Mouse (Mus musculus): ENCODE data around the gene Hapln1.

The Hapln1 gene

DNA sequence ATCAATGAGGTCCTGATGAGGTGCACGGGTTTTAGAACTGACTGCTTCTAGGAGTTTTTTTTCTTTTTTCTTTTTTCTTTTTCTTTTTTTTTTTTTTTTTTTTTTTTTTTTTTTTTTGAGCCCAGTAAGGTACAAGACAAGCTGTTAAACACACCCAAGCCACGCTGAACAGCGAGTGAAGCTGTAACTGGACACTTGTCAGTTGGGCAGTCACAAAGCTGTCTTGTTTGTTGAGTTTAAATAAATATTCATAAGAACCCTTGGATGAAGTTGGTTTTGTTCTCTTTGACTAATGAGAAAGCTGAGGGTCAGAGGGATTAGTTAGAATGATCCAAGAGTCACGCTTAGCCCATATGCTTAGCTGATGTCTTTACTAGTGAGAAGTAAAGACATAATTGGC, 55.5 kb downstream of the Hapln1 start:
- in situ Hi-C loops (cut with MboI, MseI), result no loop called here

GRCm38 (mm10) chr13:89597354-89597753, 57.8 kb downstream of the Hapln1 start:
- in situ Hi-C loops (cut with MboI, MseI), result no loop called here

DNA sequence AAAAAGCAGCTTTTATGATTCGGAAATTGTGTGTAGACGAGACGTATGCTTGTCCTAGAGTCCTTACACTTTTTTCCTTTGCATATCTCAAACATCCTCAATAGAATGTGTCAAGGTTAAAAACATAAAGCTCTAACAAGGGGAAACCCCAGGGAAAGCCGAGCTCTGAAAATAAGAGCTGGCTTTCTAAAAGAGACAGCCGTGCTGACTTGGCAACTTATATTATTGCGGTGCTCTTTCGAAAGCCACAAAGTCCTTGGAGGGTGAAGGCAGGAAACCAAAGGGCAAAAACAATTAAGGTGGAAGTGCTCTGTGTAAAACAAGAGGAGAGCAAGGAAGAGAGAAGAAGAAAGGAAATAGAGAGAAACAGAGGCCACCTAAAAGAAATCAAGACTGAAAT, 60.9 kb downstream of the Hapln1 start:
- in situ Hi-C loops (cut with MboI, MseI), result no loop called here

- in situ Hi-C loops (cut with MboI, MseI), result no loop called here
Observed at GRCm38 (mm10) chr13:89603336-89603735, 63.7 kb downstream of the Hapln1 start.

DNA sequence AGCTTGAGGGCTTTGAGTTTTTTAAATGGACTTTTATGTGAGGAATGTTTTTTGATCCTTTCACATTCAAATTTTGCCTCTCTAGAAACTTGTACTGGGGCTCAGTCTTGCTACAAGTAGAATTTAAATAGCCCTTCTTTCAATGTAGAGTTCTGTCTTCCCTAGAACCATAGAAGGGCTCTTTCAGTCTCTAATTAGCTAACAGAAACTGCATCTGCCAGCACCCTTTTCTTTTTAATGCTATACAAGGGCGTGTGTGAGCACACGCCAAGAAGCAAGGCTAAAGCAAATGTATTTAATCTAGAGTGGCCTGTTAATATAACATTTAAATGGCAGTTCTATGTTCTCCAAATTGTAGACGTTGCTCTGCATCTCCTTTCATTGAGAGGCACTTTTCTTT, 67.8 kb downstream of the Hapln1 start:
- in situ Hi-C loops (cut with MboI, MseI), result no loop called here

GRCm38 (mm10) chr13:89619064-89619463, 79.5 kb downstream of the Hapln1 start:
- in situ Hi-C loops (cut with MboI, MseI), result no loop called here

DNA sequence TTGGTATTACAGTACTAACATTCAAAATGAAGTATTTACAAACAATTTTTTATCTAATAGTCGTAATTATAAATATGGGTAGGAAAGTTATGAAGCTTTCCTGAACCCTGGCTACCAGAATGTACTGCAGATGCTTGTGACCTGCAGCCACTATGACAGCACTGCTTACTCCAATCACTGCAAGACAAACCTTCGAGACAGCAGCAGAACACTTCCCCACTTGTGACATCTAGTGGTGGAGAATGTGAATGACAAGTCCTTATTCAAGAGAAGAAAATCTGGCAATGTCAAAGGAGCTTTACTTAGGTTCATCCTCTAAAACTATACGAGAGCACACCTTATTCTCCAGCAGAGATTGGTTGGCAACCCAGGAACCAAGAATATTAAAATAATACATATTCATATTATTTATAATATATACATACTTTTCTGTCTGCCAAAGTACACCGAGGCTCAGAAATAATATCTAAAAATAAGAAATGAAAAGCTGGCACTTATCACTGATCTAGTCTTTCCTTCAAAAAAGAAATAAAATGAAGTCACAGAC, 94.6 kb downstream of the Hapln1 start:
- in situ Hi-C loops (cut with MboI, MseI), result no loop called here

DNA sequence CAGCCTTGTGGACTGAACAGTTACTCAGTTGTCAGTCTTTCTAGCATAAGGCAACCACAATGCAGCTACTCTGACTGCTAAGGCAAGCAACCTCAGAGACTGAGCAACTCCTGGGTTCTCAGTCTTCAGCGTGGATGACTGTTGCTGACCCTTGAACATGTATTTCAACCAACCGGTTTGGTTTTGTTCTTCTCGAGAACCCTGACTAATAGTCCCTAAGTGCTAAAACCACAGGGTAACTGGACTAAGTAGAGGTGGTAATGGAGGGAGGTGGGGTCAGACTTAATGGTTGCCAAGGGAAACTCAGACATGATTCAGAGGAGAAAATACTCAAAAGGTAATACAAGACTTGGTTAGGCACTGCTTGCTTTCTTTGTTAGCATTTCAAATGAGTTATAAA, 97.4 kb downstream of the Hapln1 start:
- in situ Hi-C loops (cut with MboI, MseI), result no loop called here

- in situ Hi-C loops (cut with MboI, MseI), result no loop called here
Observed at GRCm38 (mm10) chr13:89645589-89645988, 106.0 kb downstream of the Hapln1 start.

DNA sequence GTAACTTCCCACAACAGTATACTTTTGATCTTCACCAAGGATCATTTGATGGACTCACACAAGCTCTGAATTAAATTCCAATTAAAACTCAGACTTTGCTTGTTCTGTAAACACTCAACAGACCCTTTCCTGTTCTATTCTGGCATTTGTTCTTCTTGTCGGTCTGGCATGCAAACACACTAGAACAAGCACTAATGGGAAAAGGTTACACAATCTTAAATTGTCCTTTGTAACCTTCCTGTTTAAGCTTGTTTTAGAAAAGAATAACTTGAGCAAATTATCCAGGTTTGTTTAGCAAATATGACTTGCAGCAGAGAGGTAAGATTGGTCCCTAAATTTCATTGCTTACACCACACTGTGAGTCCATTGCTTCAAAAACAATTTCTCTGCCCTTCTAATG, 113.2 kb downstream of the Hapln1 start:
- in situ Hi-C loops (cut with MboI, MseI), result no loop called here

- in situ Hi-C loops (cut with MboI, MseI), result no loop called here
Observed at GRCm38 (mm10) chr13:89653279-89653678, 113.7 kb downstream of the Hapln1 start.

DNA sequence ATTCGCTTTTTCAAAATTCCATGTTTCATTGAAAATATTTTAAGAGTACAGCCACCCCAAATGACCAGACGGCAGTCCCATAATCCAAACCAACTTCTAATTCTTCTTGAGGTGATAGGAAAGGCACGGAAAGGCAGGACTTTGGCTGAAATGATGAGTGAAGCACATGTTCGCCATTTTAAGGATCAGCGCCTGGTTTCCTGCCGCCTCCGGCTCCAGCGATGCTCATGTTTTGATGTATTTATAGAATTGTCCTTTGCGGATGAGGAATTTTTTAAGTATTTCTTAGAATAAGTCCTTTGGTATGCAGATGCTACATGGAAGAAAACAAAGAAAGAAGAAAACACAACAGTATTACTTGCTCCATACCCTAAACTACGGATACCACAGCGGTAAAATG, 117.5 kb downstream of the Hapln1 start:
- in situ Hi-C loops (cut with MboI, MseI), result no loop called here

Data from T-helper 2 cell (primary cell).